Mouse (Mus musculus) hindbrain, postnatal 0 days (tissue): ENCODE measurements around the gene Pou2af1. TPM values are rescaled to one million over a fixed set of nuclear protein-coding genes. Genes with fewer than 3 reads are reported as not detected.

Experiments used
- ATAC-seq: fragments of 200-750 bp; cut with Nextera tagmentation; 2 replicates; pipeline ENCODE4 v1.8.0; 2017; ENCODE audit warnings: mild to moderate bottlenecking, moderate TSS enrichment, moderate library complexity
- DNase-seq: peaks from one replicate; pipeline ENCODE4 v3.0.0-alpha.2; 2015; ENCODE audit warnings: low spot score
- H3K27ac ChIP-seq: fragments of 300-500 bp; sonication (generic); 2 replicates; pipeline ENCODE4 v1.5.1; 2014; ENCODE audit warnings: mild to moderate bottlenecking
- H3K27me3 ChIP-seq: fragments of 300-500 bp; sonication (generic); 2 replicates; pipeline ENCODE4 v1.6.1; 2014; ENCODE audit warnings: low read length, mixed read lengths; ENCODE audit not compliant: insufficient read depth
- H3K36me3 ChIP-seq: fragments of 300-500 bp; sonication (generic); 2 replicates; pipeline ENCODE4 v1.6.1; 2014; ENCODE audit warnings: low read length, mixed read lengths; ENCODE audit not compliant: insufficient read depth
- H3K4me1 ChIP-seq: fragments of 300-500 bp; sonication (generic); 2 replicates; pipeline ENCODE4 v1.6.1; 2014; ENCODE audit warnings: antibody characterized with exemption, low read length, mixed read lengths; ENCODE audit not compliant: insufficient read depth
- H3K4me2 ChIP-seq: fragments of 300-500 bp; sonication (generic); 2 replicates; pipeline ENCODE4 v1.6.1; 2014; ENCODE audit warnings: low read depth, mild to moderate bottlenecking, low read length, moderate library complexity, mixed read lengths
- H3K4me3 ChIP-seq: fragments of 300-500 bp; sonication (generic); 2 replicates; pipeline ENCODE4 v1.5.1; 2014; ENCODE audit warnings: low read length
- H3K9ac ChIP-seq: fragments of 300-500 bp; sonication (generic); replicated peaks from 2 replicates; pipeline ENCODE4 v1.6.1; 2014; ENCODE audit warnings: mild to moderate bottlenecking, low read length, moderate library complexity, mixed read lengths
- H3K9me3 ChIP-seq: fragments of 300-500 bp; sonication (generic); 2 replicates; pipeline ENCODE4 v1.6.1; 2016; ENCODE audit warnings: low read length, mixed read lengths
- CTCF ChIP-seq: IDR thresholded peaks from 2 replicates; pipeline ENCODE4 v1.5.1; 2016; ENCODE audit warnings: antibody characterized with exemption, control low read depth, low read depth
- WGBS: fragments of 180-500 bp; shearing (Covaris S2); extraction: QIAGEN DNeasy Blood & Tissue Kit; methylation state at CpG from one replicate; pipeline ENCODE4 v1.1.7; 2014; 5-methylcytosine and 5-hydroxymethylcytosine counted together
- polyA plus RNA-seq: library from polyadenylated mRNA; unstranded; fragments of >200 nt; fragmentation: Nextera tagmentation; extraction: Ambion mirVana; gene quantifications from 2 replicates; pipeline ENCODE4 v1.2.1, GENCODE M21; 2015
- total RNA-seq: library from RNA; depleted of rRNA; stranded (reverse); fragments of >200 nt; gene quantifications from 2 replicates; pipeline ENCODE4 v1.2.3, GENCODE M21; 2014

Gene Pou2af1
- total and polyA plus RNA-seq, 2 experiments from 2014 or later = 0.20 to 0.37 TPM

- Histone ChIP-seq H3K27ac (no peak overlapping the region), H3K4me3 (no peak overlapping the region), H3K9me3 (no peaks in the 10 kb centered on the region), H3K4me1 (no peaks in the 10 kb centered on the region), H3K36me3 (no peaks in the 10 kb centered on the region), H3K4me2 (no peak overlapping the region), H3K27me3 (no peaks in the 10 kb centered on the region), H3K9ac (no peak overlapping the region)
- no peak for TF ChIP-seq CTCF
- ATAC-seq (no peak), DNase-seq (no peak)
- 89% methylated on average over 6 of the region's 6 CpGs for WGBS
These were observed 2.4 kb downstream of the Pou2af1 start for GRCm38 (mm10) chr9:51215949-51216348.

- ATAC-seq = no peak
- TF ChIP-seq CTCF = no peak
- DNase-seq = no peak
- Histone ChIP-seq H3K36me3 (no peaks in the 10 kb centered on the region), H3K27me3 (no peaks in the 10 kb centered on the region), H3K4me2 (no peak overlapping the region), H3K9ac (no peak overlapping the region), H3K27ac (no peak overlapping the region), H3K4me3 (no peak overlapping the region), H3K9me3 (no peaks in the 10 kb centered on the region), H3K4me1 (no peaks in the 10 kb centered on the region)
- 84% methylated on average over 5 of the region's 5 CpGs for WGBS
These were observed 12.2 kb downstream of the Pou2af1 start for GRCm38 (mm10) chr9:51225636-51226166.

DNA sequence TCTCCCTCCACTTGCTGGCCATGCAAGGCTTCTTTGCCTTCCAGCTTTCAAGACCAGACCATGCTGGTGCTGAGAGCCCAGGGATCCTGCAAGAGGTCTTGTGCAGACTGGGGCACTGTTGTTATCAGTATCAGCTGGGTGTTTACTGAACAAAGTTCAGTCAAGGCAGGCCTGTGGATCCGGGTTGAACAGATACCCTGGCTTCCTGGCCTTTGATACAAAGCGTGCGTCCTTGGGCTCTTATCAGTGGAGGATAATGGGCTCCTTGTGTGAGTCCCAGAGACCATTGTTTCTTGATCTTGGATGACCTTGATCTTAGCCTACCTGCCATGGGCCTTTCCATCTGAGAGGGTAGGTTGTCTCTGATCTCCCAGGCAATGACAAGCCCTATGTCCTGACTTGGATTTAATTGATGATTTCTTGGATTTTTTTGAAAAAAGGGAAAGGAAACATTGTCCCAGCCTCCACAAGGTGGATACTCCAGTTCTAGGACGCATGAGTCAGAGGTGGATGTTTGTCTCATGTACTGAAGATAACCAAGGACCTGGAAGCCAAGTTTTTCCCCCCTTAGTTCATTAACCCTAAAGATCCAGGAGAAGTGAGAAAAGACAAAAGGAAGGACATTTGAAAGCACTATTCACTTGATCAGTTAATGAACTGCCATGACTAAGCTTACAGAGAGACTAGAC lies 17.3 kb downstream of the Pou2af1 start:
- Histone ChIP-seq H3K9ac (no peak overlapping the region), H3K9me3 (no peaks in the 10 kb centered on the region), H3K27me3 (no peaks in the 10 kb centered on the region), H3K4me3 (no peak overlapping the region), H3K4me1 (no peaks in the 10 kb centered on the region), H3K27ac (no peak overlapping the region), H3K36me3 (no peaks in the 10 kb centered on the region), H3K4me2 (no peak overlapping the region)
- ATAC-seq (no peak), DNase-seq (no peak)
- no peak for TF ChIP-seq CTCF
- WGBS = 86% methylated on average over 4 of the region's 4 CpGs

GRCm38 (mm10) chr9:51232163-51232562 lies 18.7 kb downstream of the Pou2af1 start:
- Histone ChIP-seq H3K36me3 (no peaks in the 10 kb centered on the region), H3K9me3 (no peaks in the 10 kb centered on the region), H3K9ac (no peak overlapping the region), H3K4me2 (no peak overlapping the region), H3K4me1 (no peaks in the 10 kb centered on the region), H3K27me3 (no peaks in the 10 kb centered on the region), H3K27ac (no peak overlapping the region), H3K4me3 (no peak overlapping the region)
- WGBS = 94% methylated on average over 8 of the region's 8 CpGs
- no peak for TF ChIP-seq CTCF
- no peak for DNase-seq
- no peak for ATAC-seq

- H3K36me3 ChIP-seq = no peaks in the 10 kb centered on the region
- peak; percentile 45 for ATAC-seq
- no peaks in the 10 kb centered on the region for H3K9me3 ChIP-seq
- no peak overlapping the region for H3K4me2 ChIP-seq
- DNase-seq = peak; percentile 54
- H3K9ac ChIP-seq = no peak overlapping the region
- no peaks in the 10 kb centered on the region for H3K27me3 ChIP-seq
- no peak overlapping the region for H3K4me3 ChIP-seq
- no peaks in the 10 kb centered on the region for H3K4me1 ChIP-seq
- no peak for TF ChIP-seq CTCF
- H3K27ac ChIP-seq = peak overlapping the region; percentile 37; the same call in 1 of the 2 replicates
- 43% methylated on average over 12 of the region's 12 CpGs for WGBS
These were observed 25.4 kb downstream of the Pou2af1 start for GRCm38 (mm10) chr9:51238741-51239385.

- ATAC-seq (no peak), DNase-seq (peak; percentile 36)
- Histone ChIP-seq H3K27me3 (no peaks in the 10 kb centered on the region), H3K9me3 (no peaks in the 10 kb centered on the region), H3K4me2 (no peak overlapping the region), H3K4me3 (no peak overlapping the region), H3K4me1 (no peaks in the 10 kb centered on the region), H3K9ac (no peak overlapping the region), H3K27ac (no peak overlapping the region), H3K36me3 (no peaks in the 10 kb centered on the region)
- WGBS = 63% methylated on average over 4 of the region's 4 CpGs
- no peak for TF ChIP-seq CTCF
These were observed 43.4 kb downstream of the Pou2af1 start for GRCm38 (mm10) chr9:51256780-51257502.
